Mouse (Mus musculus) ES-Bruce4 (cell line): ENCODE results near the gene Cfap58. TPM values are rescaled to one million over a fixed set of nuclear protein-coding genes. Genes with fewer than 3 reads are reported as not detected.

Source experiments
- H3K27ac ChIP-seq: 2 replicates; pipeline ENCODE4 v1.5.1; 2012; ENCODE audit warnings: low read length, inconsistent platforms; ENCODE audit not compliant: insufficient read depth
- H3K27me3 ChIP-seq: 2 replicates; pipeline ENCODE4 v1.6.1; 2012; ENCODE audit warnings: mild to moderate bottlenecking, low read length, inconsistent platforms; ENCODE audit not compliant: control insufficient read depth, poor library complexity, insufficient read depth, severe bottlenecking
- H3K36me3 ChIP-seq: 2 replicates; pipeline ENCODE4 v1.6.1; 2012; ENCODE audit warnings: inconsistent platforms, mild to moderate bottlenecking, low read length, moderate library complexity; ENCODE audit not compliant: control insufficient read depth, poor library complexity, insufficient read depth, severe bottlenecking
- H3K4me1 ChIP-seq: one replicate; pipeline ENCODE4 v1.8.1; 2011; ENCODE audit warnings: low read length; ENCODE audit not compliant: control insufficient read depth, insufficient read depth
- H3K4me3 ChIP-seq: 2 replicates; pipeline ENCODE4 v1.5.1; 2011; ENCODE audit warnings: low read depth, mild to moderate bottlenecking, low read length
- H3K9ac ChIP-seq: 2 replicates; pipeline ENCODE4 v1.6.1; 2012; ENCODE audit warnings: low read depth, mild to moderate bottlenecking, inconsistent platforms; ENCODE audit not compliant: poor library complexity, severe bottlenecking
- H3K9me3 ChIP-seq: replicated peaks from 2 replicates; pipeline ENCODE4 v1.6.1; 2012; ENCODE audit warnings: mild to moderate bottlenecking, low read length, inconsistent platforms; ENCODE audit not compliant: control insufficient read depth, poor library complexity, insufficient read depth, severe bottlenecking
- CTCF ChIP-seq: IDR thresholded peaks from one replicate; pipeline ENCODE4 v1.8.1; 2011; ENCODE audit warnings: low read depth, low read length
- EP300 ChIP-seq: IDR thresholded peaks from 2 replicates; pipeline ENCODE4 v1.6.1; 2011; ENCODE audit warnings: low read depth, low read length; ENCODE audit not compliant: insufficient read depth
- POLR2A ChIP-seq: IDR thresholded peaks from one replicate; pipeline ENCODE4 v1.8.1; 2011; ENCODE audit warnings: low read length; ENCODE audit not compliant: insufficient read depth
- polyA plus RNA-seq: library from polyadenylated mRNA; stranded (reverse); fragments of >200 nt; gene quantifications from 2 replicates; pipeline ENCODE4 v1.2.4, GENCODE M21; 2011; ENCODE audit warnings: low read depth; ENCODE audit not compliant: missing spikeins, insufficient read depth, insufficient read length

The Cfap58 gene
- polyA plus RNA-seq, 1 experiment: not detected

- no peaks in the 10 kb centered on the region for H3K36me3 ChIP-seq
- no peak overlapping the region for H3K9ac ChIP-seq
- no peaks in the 10 kb centered on the region for H3K27me3 ChIP-seq
- H3K4me3 ChIP-seq: no peak overlapping the region
- no peak overlapping the region for H3K27ac ChIP-seq
- TF ChIP-seq CTCF: no peak
- TF ChIP-seq POLR2A: no peak
- TF ChIP-seq EP300: no peak
- no peaks in the 10 kb centered on the region for H3K9me3 ChIP-seq
- no peaks in the 10 kb centered on the region for H3K4me1 ChIP-seq
Measured at GRCm38 (mm10) chr19:47971066-47971465, 33.6 kb downstream of the Cfap58 start.

GRCm38 (mm10) chr19:47978109-47978701, 40.7 kb downstream of the Cfap58 start:
- Histone ChIP-seq H3K27me3 (no peaks in the 10 kb centered on the region), H3K9ac (no peak overlapping the region), H3K9me3 (no peaks in the 10 kb centered on the region), H3K4me1 (no peaks in the 10 kb centered on the region), H3K36me3 (no peaks in the 10 kb centered on the region), H3K27ac (no peak overlapping the region), H3K4me3 (no peak overlapping the region)
- TF ChIP-seq CTCF (no peak), POLR2A (no peak), EP300 (no peak)

- Histone ChIP-seq H3K4me3 (no peak overlapping the region), H3K9ac (no peak overlapping the region), H3K36me3 (no peaks in the 10 kb centered on the region), H3K4me1 (no peaks in the 10 kb centered on the region), H3K9me3 (no peaks in the 10 kb centered on the region), H3K27me3 (no peaks in the 10 kb centered on the region), H3K27ac (no peak overlapping the region)
- TF ChIP-seq POLR2A: no peak
- TF ChIP-seq EP300: no peak
- TF ChIP-seq CTCF: no peak
Measured at GRCm38 (mm10) chr19:47979446-47979845, 42.0 kb downstream of the Cfap58 start.

- Histone ChIP-seq H3K9me3 (no peaks in the 10 kb centered on the region), H3K4me3 (no peak overlapping the region), H3K36me3 (no peaks in the 10 kb centered on the region), H3K9ac (no peak overlapping the region), H3K4me1 (no peaks in the 10 kb centered on the region), H3K27me3 (no peaks in the 10 kb centered on the region), H3K27ac (no peak overlapping the region)
- TF ChIP-seq EP300 (no peak), CTCF (no peak), POLR2A (no peak)
Measured at GRCm38 (mm10) chr19:47980241-47980640, 42.8 kb downstream of the Cfap58 start.

- Histone ChIP-seq H3K36me3 (no peaks in the 10 kb centered on the region), H3K27me3 (no peaks in the 10 kb centered on the region), H3K9me3 (no peaks in the 10 kb centered on the region), H3K4me1 (peaks cover 2% of the 10 kb centered on the region), H3K27ac (no peak overlapping the region), H3K9ac (no peak overlapping the region), H3K4me3 (no peak overlapping the region)
- TF ChIP-seq POLR2A (no peak), CTCF (no peak), EP300 (0 out of 2 replicates have a peak, but pooled peaks have one; percentile 15)
Measured at GRCm38 (mm10) chr19:47985606-47986213, 48.2 kb downstream of the Cfap58 start.

- no peak overlapping the region for H3K27ac ChIP-seq
- no peak overlapping the region for H3K9ac ChIP-seq
- no peaks in the 10 kb centered on the region for H3K9me3 ChIP-seq
- no peaks in the 10 kb centered on the region for H3K27me3 ChIP-seq
- no peak overlapping the region for H3K4me3 ChIP-seq
- no peak for TF ChIP-seq CTCF
- TF ChIP-seq POLR2A: no peak
- no peak for TF ChIP-seq EP300
- no peaks in the 10 kb centered on the region for H3K36me3 ChIP-seq
- peaks cover 2% of the 10 kb centered on the region for H3K4me1 ChIP-seq
Measured at GRCm38 (mm10) chr19:47987986-47988385, 50.5 kb downstream of the Cfap58 start.
